Mouse (Mus musculus): Measurements from ENCODE around the gene Sinhcaf. TPM values are rescaled to one million over a fixed set of nuclear protein-coding genes. Genes with fewer than 3 reads are reported as not detected.
A peak's percentile ranks its signal among the peaks of the same experiment; 100 is the strongest.
"Not testable (repeated sequence)": the region's sequence is repeated elsewhere in the genome, so short reads cannot be mapped to it uniquely, and the experiment has no call there.

Gene Sinhcaf
- total RNA-seq (2014; rRNA removed) = 21.8 and 25.3 TPM in 2 replicates
- polyA plus RNA-seq (2015; fragmentation: Nextera tagmentation; extraction: Ambion mirVana) = 19.4 and 22.4 TPM in 2 replicates

GRCm38 (mm10) chr6:148946409-148946742 lies at the start of gene Sinhcaf:
Gene Sinhcaf, minus strand, starts transcription at chr6:148946467.
- H3K9me3 ChIP-seq (ENCODE audit: low read length) = no peaks in the 10 kb centered on the region
- H3K4me2 ChIP-seq (ENCODE audit: low read depth) = peak within 1 kb of the TSS; percentile 90
- no peak for TF ChIP-seq CTCF (IDR thresholded peaks at IDR 0.05; ENCODE audit: low read depth)
- H3K9ac ChIP-seq = peak within 1 kb of the TSS; percentile 75
- H3K4me1 ChIP-seq (ENCODE audit: insufficient read depth) = no peaks in the 10 kb centered on the region
- no peaks in the 10 kb centered on the region for H3K36me3 ChIP-seq (ENCODE audit: insufficient read depth)
- DNase-seq (peak; percentile 97), ATAC-seq (peak; percentile 85)
- H3K27me3 ChIP-seq (ENCODE audit: insufficient read depth, low read length) = no peaks in the 10 kb centered on the region
- peak within 1 kb of the TSS; percentile 85 for H3K4me3 ChIP-seq (ENCODE audit: low read depth, low read length)
- 2% methylated on average over 47 of the region's 47 CpGs for WGBS
- H3K27ac ChIP-seq (ENCODE audit: low read depth, low read length) = peak within 1 kb of the TSS; percentile 71

- ATAC-seq (no peak; the same call in 1 of the 2 replicates), DNase-seq (no peak)
- Histone ChIP-seq H3K4me3 (ENCODE audit: low read depth, low read length) (no peak overlapping the region), H3K9ac (no peak overlapping the region), H3K4me2 (ENCODE audit: low read depth) (no peak overlapping the region), H3K36me3 (ENCODE audit: insufficient read depth) (peaks cover 34% of the 10 kb centered on the region), H3K27me3 (ENCODE audit: insufficient read depth, low read length) (no peaks in the 10 kb centered on the region), H3K4me1 (ENCODE audit: insufficient read depth) (no peaks in the 10 kb centered on the region), H3K27ac (ENCODE audit: low read depth, low read length) (no peak overlapping the region), H3K9me3 (ENCODE audit: low read length) (no peaks in the 10 kb centered on the region)
- TF ChIP-seq CTCF (IDR thresholded peaks at IDR 0.05; ENCODE audit: low read depth) = 0 out of 2 replicates have a peak, but pooled peaks have one; percentile 5
- 67% methylated on average over 5 of the region's 5 CpGs for WGBS
These were observed 48.2 kb upstream of the Sinhcaf start for GRCm38 (mm10) chr6:148994327-148994999.

- ATAC-seq = peak; percentile 84
These were observed 47.1 kb upstream of the Sinhcaf start for GRCm38 (mm10) chr6:148993117-148994077.

GRCm38 (mm10) chr6:148992373-148993116 lies 46.3 kb upstream of the Sinhcaf start:
- TF ChIP-seq CTCF (IDR thresholded peaks at IDR 0.05; ENCODE audit: low read depth) = no peak
- DNase-seq = no peak
- Histone ChIP-seq H3K4me3 (ENCODE audit: low read depth, low read length) (no peak overlapping the region), H3K4me2 (ENCODE audit: low read depth) (no peak overlapping the region), H3K9ac (no peak overlapping the region), H3K4me1 (ENCODE audit: insufficient read depth) (no peaks in the 10 kb centered on the region), H3K27ac (ENCODE audit: low read depth, low read length) (no peak overlapping the region), H3K9me3 (ENCODE audit: low read length) (no peaks in the 10 kb centered on the region), H3K27me3 (ENCODE audit: insufficient read depth, low read length) (no peaks in the 10 kb centered on the region), H3K36me3 (ENCODE audit: insufficient read depth) (peaks cover 23% of the 10 kb centered on the region; the same call in 1 of the 2 replicates)
- ATAC-seq = no peak
- WGBS = 30% methylated on average over 4 of the region's 4 CpGs

More at GRCm38 (mm10) chr6:148993117-148994077, 47.1 kb upstream of the Sinhcaf start:
- no peak overlapping the region for H3K4me3 ChIP-seq (ENCODE audit: low read depth, low read length)
- no peaks in the 10 kb centered on the region for H3K27me3 ChIP-seq (ENCODE audit: insufficient read depth, low read length)
- WGBS = 20% methylated on average over 9 of the region's 9 CpGs
- peak; percentile 44 for DNase-seq
- H3K36me3 ChIP-seq (ENCODE audit: insufficient read depth) = peaks cover 30% of the 10 kb centered on the region; the same call in 1 of the 2 replicates
- no peaks in the 10 kb centered on the region for H3K9me3 ChIP-seq (ENCODE audit: low read length)
- no peak overlapping the region for H3K9ac ChIP-seq
- no peak overlapping the region for H3K4me2 ChIP-seq (ENCODE audit: low read depth)
- no peak overlapping the region for H3K27ac ChIP-seq (ENCODE audit: low read depth, low read length)
- peak; percentile 65 for TF ChIP-seq CTCF (IDR thresholded peaks at IDR 0.05; ENCODE audit: low read depth)
- no peaks in the 10 kb centered on the region for H3K4me1 ChIP-seq (ENCODE audit: insufficient read depth)

- H3K4me2 ChIP-seq (ENCODE audit: low read depth) = no peak overlapping the region
- ATAC-seq (no peak), DNase-seq (no peak)
- H3K9me3 ChIP-seq (ENCODE audit: low read length) = no peaks in the 10 kb centered on the region
- no peak overlapping the region for H3K9ac ChIP-seq
- H3K36me3 ChIP-seq (ENCODE audit: insufficient read depth) = peaks cover 17% of the 10 kb centered on the region; the same call in 1 of the 2 replicates
- no peaks in the 10 kb centered on the region for H3K4me1 ChIP-seq (ENCODE audit: insufficient read depth)
- WGBS = 42% methylated on average over 6 of the region's 6 CpGs
- no peak for TF ChIP-seq CTCF (IDR thresholded peaks at IDR 0.05; ENCODE audit: low read depth)
- no peak overlapping the region for H3K27ac ChIP-seq (ENCODE audit: low read depth, low read length)
- no peak overlapping the region for H3K4me3 ChIP-seq (ENCODE audit: low read depth, low read length)
- H3K27me3 ChIP-seq (ENCODE audit: insufficient read depth, low read length) = no peaks in the 10 kb centered on the region
These were observed 45.5 kb upstream of the Sinhcaf start for GRCm38 (mm10) chr6:148991660-148992372.

GRCm38 (mm10) chr6:148989792-148990491 lies 43.7 kb upstream of the Sinhcaf start:
- H3K9me3 ChIP-seq (ENCODE audit: low read length); H3K27ac ChIP-seq (ENCODE audit: low read depth, low read length); DNase-seq; H3K27me3 ChIP-seq (ENCODE audit: insufficient read depth, low read length); H3K4me1 ChIP-seq (ENCODE audit: insufficient read depth); ATAC-seq; H3K4me3 ChIP-seq (ENCODE audit: low read depth, low read length); H3K4me2 ChIP-seq (ENCODE audit: low read depth); H3K9ac ChIP-seq; H3K36me3 ChIP-seq (ENCODE audit: insufficient read depth): not testable (repeated sequence)
- 95% methylated on average over 1 of the region's 3 CpGs for WGBS

Data from forebrain, postnatal 0 days (tissue).